Mouse (Mus musculus) cortical plate, adult 2 months (tissue): ENCODE measurements around the gene Ddx27. TPM values are rescaled to one million over a fixed set of nuclear protein-coding genes. Genes with fewer than 3 reads are reported as not detected.

Source experiments
- H3K27ac ChIP-seq: fragments of 200-500 bp; 2 replicates; pipeline ENCODE4 v1.5.1; 2012; ENCODE audit warnings: low read length, control low read depth, inconsistent platforms; ENCODE audit not compliant: insufficient read depth
- H3K4me1 ChIP-seq: fragments of 200-500 bp; 2 replicates; pipeline ENCODE4 v1.6.1; 2011; ENCODE audit warnings: low read length; ENCODE audit not compliant: control insufficient read depth, insufficient read depth
- H3K4me3 ChIP-seq: fragments of 200-500 bp; 2 replicates; pipeline ENCODE4 v1.5.1; 2011; ENCODE audit warnings: mild to moderate bottlenecking, low read length, control low read depth; ENCODE audit not compliant: insufficient read depth
- CTCF ChIP-seq: fragments of 200-500 bp; IDR thresholded peaks from 2 replicates; pipeline ENCODE4 v1.5.1; 2011; ENCODE audit warnings: mild to moderate bottlenecking, control low read depth, low read length; ENCODE audit not compliant: insufficient read depth; ENCODE audit errors: extremely low read depth
- POLR2A ChIP-seq: fragments of 200-500 bp; IDR thresholded peaks from 2 replicates; pipeline ENCODE4 v1.6.1; 2011; ENCODE audit warnings: mild to moderate bottlenecking, low read length, control low read depth; ENCODE audit not compliant: insufficient read depth; ENCODE audit errors: extremely low read depth
- polyA plus RNA-seq: library from polyadenylated mRNA; depleted of rRNA; stranded (reverse); fragments of >200 nt; gene quantifications from 2 replicates; pipeline ENCODE4 v1.2.3, GENCODE M21; 2012; rRNA removed

Ddx27 gene
- polyA plus RNA-seq, 1 experiment: 35.6 TPM

GRCm38 (mm10) chr2:167078486-167078885 lies 63.5 kb downstream of the Ddx27 start:
- TF ChIP-seq CTCF (no peak), POLR2A (no peak)
- Histone ChIP-seq H3K27ac (peak overlapping the region; percentile 97), H3K4me1 (peaks cover 4% of the 10 kb centered on the region), H3K4me3 (no peak overlapping the region)

GRCm38 (mm10) chr2:167078931-167079495 lies 64.0 kb downstream of the Ddx27 start:
- Histone ChIP-seq H3K4me3 (no peak overlapping the region), H3K4me1 (peaks cover 4% of the 10 kb centered on the region), H3K27ac (peak overlapping the region; percentile 97)
- TF ChIP-seq CTCF (no peak), POLR2A (no peak)

- no peak for TF ChIP-seq CTCF
- no peak for TF ChIP-seq POLR2A
- no peak overlapping the region for H3K4me3 ChIP-seq
- peak overlapping the region; percentile 86 for H3K27ac ChIP-seq
- peaks cover 4% of the 10 kb centered on the region for H3K4me1 ChIP-seq
These were observed 64.7 kb downstream of the Ddx27 start for GRCm38 (mm10) chr2:167079535-167080257.

- TF ChIP-seq CTCF: no peak
- TF ChIP-seq POLR2A: no peak
- 0 out of 2 replicates have a peak overlapping the region, but pooled peaks have one; percentile 86 for H3K27ac ChIP-seq
- no peak overlapping the region for H3K4me3 ChIP-seq
- peaks cover 4% of the 10 kb centered on the region for H3K4me1 ChIP-seq
These were observed 65.4 kb downstream of the Ddx27 start for GRCm38 (mm10) chr2:167080387-167080786.

- Histone ChIP-seq H3K27ac (no peak overlapping the region), H3K4me3 (no peak overlapping the region), H3K4me1 (peaks cover 4% of the 10 kb centered on the region)
- TF ChIP-seq CTCF (no peak), POLR2A (no peak)
These were observed 66.1 kb downstream of the Ddx27 start for GRCm38 (mm10) chr2:167081135-167081534.

GRCm38 (mm10) chr2:167081639-167082038 lies 66.6 kb downstream of the Ddx27 start:
- TF ChIP-seq POLR2A: no peak
- no peak for TF ChIP-seq CTCF

More at GRCm38 (mm10) chr2:167081639-167082038, 66.6 kb downstream of the Ddx27 start:
- H3K4me1 ChIP-seq: peaks cover 4% of the 10 kb centered on the region
- H3K4me3 ChIP-seq: no peak overlapping the region
- no peak overlapping the region for H3K27ac ChIP-seq

Other genes starting within 250 kb of the Ddx27 start
- 6.9 and 8.6 TPM in 2 replicates for gene Trp53rkb, start 222.7 kb upstream of the Ddx27 start, polyA plus RNA-seq
- gene Arfgef2, start 209.6 kb upstream of the Ddx27 start, polyA plus RNA-seq: 22.9 and 24.3 TPM in 2 replicates
- gene Cse1l, start 109.2 kb upstream of the Ddx27 start, polyA plus RNA-seq: 44.3 and 45.1 TPM in 2 replicates
- 52.1 and 54.4 TPM in 2 replicates for gene Stau1, start 18.9 kb upstream of the Ddx27 start, polyA plus RNA-seq
- 35.1 and 37.1 TPM in 2 replicates for gene Znfx1, start 47.8 kb downstream of the Ddx27 start, polyA plus RNA-seq
- gene Kcnb1, start 175.0 kb downstream of the Ddx27 start, polyA plus RNA-seq: 63.5 and 68.7 TPM in 2 replicates
- gene Ptgis, start 225.4 kb downstream of the Ddx27 start, polyA plus RNA-seq: 2.0 and 2.1 TPM in 2 replicates